Mouse (Mus musculus) thymus, adult 2 months (tissue): ENCODE data around the gene Akip1.

Experiments used
- CTCF ChIP-seq: fragments of 200-500 bp; IDR thresholded peaks from 2 replicates; pipeline ENCODE4 v1.5.1; 2012; ENCODE audit warnings: mild to moderate bottlenecking, control low read depth, low read length, moderate library complexity, borderline replicate concordance; ENCODE audit not compliant: control insufficient read depth, poor library complexity, insufficient read depth; ENCODE audit errors: extremely low read depth
- POLR2A ChIP-seq: fragments of 200-500 bp; IDR thresholded peaks from 2 replicates; pipeline ENCODE4 v1.6.1; 2012; ENCODE audit warnings: mild to moderate bottlenecking, low read length, control low read depth, moderate library complexity; ENCODE audit not compliant: control insufficient read depth, poor library complexity, insufficient read depth; ENCODE audit errors: extremely low read depth

GRCm38 (mm10) chr7:109680879-109681278, 22.6 kb upstream of the Akip1 start:
- TF ChIP-seq CTCF (no peak), POLR2A (no peak)
